Mouse (Mus musculus): ENCODE data around the gene Gpd1l. TPM values are rescaled to one million over a fixed set of nuclear protein-coding genes. Genes with fewer than 3 reads are reported as not detected.

The Gpd1l gene
- polyA plus RNA-seq, 1 experiment from 2014 or later: 31.4 TPM

GRCm38 (mm10) chr9:114892974-114893373 lies 40.8 kb downstream of the Gpd1l start:
- no peak overlapping the region for H3K27ac ChIP-seq (ENCODE audit: low read depth, low read length)
- no peak for TF ChIP-seq CTCF (IDR thresholded peaks at IDR 0.05; ENCODE audit: low read depth)
- WGBS: 70% methylated on average over 11 of the region's 11 CpGs
- no peak overlapping the region for H3K9ac ChIP-seq (ENCODE audit: low read depth, low read length)
- H3K9me3 ChIP-seq (ENCODE audit: control insufficient read depth): no peaks in the 10 kb centered on the region
- no peak overlapping the region for H3K4me3 ChIP-seq (ENCODE audit: low read depth, low read length)
- no peaks in the 10 kb centered on the region for H3K36me3 ChIP-seq (ENCODE audit: control insufficient read depth, insufficient read depth)
- H3K4me1 ChIP-seq (replicated peaks; ENCODE audit: control insufficient read depth, insufficient read depth, low read length): no peaks in the 10 kb centered on the region
- H3K27me3 ChIP-seq (replicated peaks; ENCODE audit: control insufficient read depth, insufficient read depth, low read length): no peaks in the 10 kb centered on the region
- no peak for ATAC-seq
- H3K4me2 ChIP-seq (replicated peaks; ENCODE audit: low read depth): peak overlapping the region; percentile 28; the same call in 1 of the 2 replicates

GRCm38 (mm10) chr9:114890377-114890776 lies 43.4 kb downstream of the Gpd1l start:
- TF ChIP-seq CTCF (IDR thresholded peaks at IDR 0.05; ENCODE audit: low read depth): no peak
- H3K4me2 ChIP-seq (replicated peaks; ENCODE audit: low read depth): no peak overlapping the region
- H3K36me3 ChIP-seq (ENCODE audit: control insufficient read depth, insufficient read depth): no peaks in the 10 kb centered on the region
- ATAC-seq: no peak
- H3K4me3 ChIP-seq (ENCODE audit: low read depth, low read length): no peak overlapping the region
- no peaks in the 10 kb centered on the region for H3K9me3 ChIP-seq (ENCODE audit: control insufficient read depth)
- H3K27ac ChIP-seq (ENCODE audit: low read depth, low read length): no peak overlapping the region
- no peaks in the 10 kb centered on the region for H3K4me1 ChIP-seq (replicated peaks; ENCODE audit: control insufficient read depth, insufficient read depth, low read length)
- H3K9ac ChIP-seq (ENCODE audit: low read depth, low read length): no peak overlapping the region
- WGBS: 20% methylated on average over 7 of the region's 7 CpGs
- H3K27me3 ChIP-seq (replicated peaks; ENCODE audit: control insufficient read depth, insufficient read depth, low read length): no peaks in the 10 kb centered on the region

GRCm38 (mm10) chr9:114888856-114889407 lies 44.9 kb downstream of the Gpd1l start:
- no peak overlapping the region for H3K27ac ChIP-seq (ENCODE audit: low read depth, low read length)
- H3K4me3 ChIP-seq (ENCODE audit: low read depth, low read length): no peak overlapping the region
- TF ChIP-seq CTCF (IDR thresholded peaks at IDR 0.05; ENCODE audit: low read depth): peak; percentile 38
- WGBS: 84% methylated on average over 5 of the region's 5 CpGs
- no peaks in the 10 kb centered on the region for H3K9me3 ChIP-seq (ENCODE audit: control insufficient read depth)
- ATAC-seq: no peak
- H3K27me3 ChIP-seq (replicated peaks; ENCODE audit: control insufficient read depth, insufficient read depth, low read length): no peaks in the 10 kb centered on the region
- H3K4me2 ChIP-seq (replicated peaks; ENCODE audit: low read depth): no peak overlapping the region
- H3K4me1 ChIP-seq (replicated peaks; ENCODE audit: control insufficient read depth, insufficient read depth, low read length): no peaks in the 10 kb centered on the region
- no peak overlapping the region for H3K9ac ChIP-seq (ENCODE audit: low read depth, low read length)
- no peaks in the 10 kb centered on the region for H3K36me3 ChIP-seq (ENCODE audit: control insufficient read depth, insufficient read depth)

- no peak overlapping the region for H3K4me2 ChIP-seq (replicated peaks; ENCODE audit: low read depth)
- no peaks in the 10 kb centered on the region for H3K27me3 ChIP-seq (replicated peaks; ENCODE audit: control insufficient read depth, insufficient read depth, low read length)
- no peak for ATAC-seq
- 91% methylated on average over 3 of the region's 3 CpGs for WGBS
- TF ChIP-seq CTCF (IDR thresholded peaks at IDR 0.05; ENCODE audit: low read depth): peak; percentile 74
- H3K9me3 ChIP-seq (ENCODE audit: control insufficient read depth): no peaks in the 10 kb centered on the region
- H3K4me1 ChIP-seq (replicated peaks; ENCODE audit: control insufficient read depth, insufficient read depth, low read length): no peaks in the 10 kb centered on the region
- H3K27ac ChIP-seq (ENCODE audit: low read depth, low read length): no peak overlapping the region
- H3K4me3 ChIP-seq (ENCODE audit: low read depth, low read length): no peak overlapping the region
- no peaks in the 10 kb centered on the region for H3K36me3 ChIP-seq (ENCODE audit: control insufficient read depth, insufficient read depth)
- H3K9ac ChIP-seq (ENCODE audit: low read depth, low read length): no peak overlapping the region
Measured at GRCm38 (mm10) chr9:114887699-114888098, 46.1 kb downstream of the Gpd1l start.

- H3K27ac ChIP-seq (ENCODE audit: low read depth, low read length): no peak overlapping the region
- no peak overlapping the region for H3K9ac ChIP-seq (ENCODE audit: low read depth, low read length)
- H3K9me3 ChIP-seq (ENCODE audit: control insufficient read depth): no peaks in the 10 kb centered on the region
- no peak overlapping the region for H3K4me3 ChIP-seq (ENCODE audit: low read depth, low read length)
- WGBS: 38% methylated on average over 8 of the region's 8 CpGs
- no peak for ATAC-seq
- H3K4me2 ChIP-seq (replicated peaks; ENCODE audit: low read depth): no peak overlapping the region
- no peak for TF ChIP-seq CTCF (IDR thresholded peaks at IDR 0.05; ENCODE audit: low read depth)
- no peaks in the 10 kb centered on the region for H3K4me1 ChIP-seq (replicated peaks; ENCODE audit: control insufficient read depth, insufficient read depth, low read length)
- no peaks in the 10 kb centered on the region for H3K36me3 ChIP-seq (ENCODE audit: control insufficient read depth, insufficient read depth)
- no peaks in the 10 kb centered on the region for H3K27me3 ChIP-seq (replicated peaks; ENCODE audit: control insufficient read depth, insufficient read depth, low read length)
Measured at GRCm38 (mm10) chr9:114885991-114886662, 47.7 kb downstream of the Gpd1l start.

GRCm38 (mm10) chr9:114885564-114885963 lies 48.2 kb downstream of the Gpd1l start:
- Histone ChIP-seq H3K36me3 (ENCODE audit: control insufficient read depth, insufficient read depth) (no peaks in the 10 kb centered on the region), H3K4me2 (replicated peaks; ENCODE audit: low read depth) (no peak overlapping the region), H3K4me1 (replicated peaks; ENCODE audit: control insufficient read depth, insufficient read depth, low read length) (no peaks in the 10 kb centered on the region), H3K27ac (ENCODE audit: low read depth, low read length) (no peak overlapping the region), H3K27me3 (replicated peaks; ENCODE audit: control insufficient read depth, insufficient read depth, low read length) (no peaks in the 10 kb centered on the region), H3K9me3 (ENCODE audit: control insufficient read depth) (no peaks in the 10 kb centered on the region), H3K9ac (ENCODE audit: low read depth, low read length) (no peak overlapping the region), H3K4me3 (ENCODE audit: low read depth, low read length) (no peak overlapping the region)
- no peak for TF ChIP-seq CTCF (IDR thresholded peaks at IDR 0.05; ENCODE audit: low read depth)
- ATAC-seq: no peak
- WGBS: 79% methylated on average over 4 of the region's 4 CpGs
